Mouse (Mus musculus) hindbrain, embryonic 11.5 days (tissue): Measurements from ENCODE around the gene Rcor2. TPM values are rescaled to one million over a fixed set of nuclear protein-coding genes. Genes with fewer than 3 reads are reported as not detected.

ENCODE experiments used
- ATAC-seq: fragments of 200-750 bp; cut with Nextera tagmentation; 2 replicates; pipeline ENCODE4 v1.8.0; 2017; ENCODE audit warnings: mild to moderate bottlenecking, moderate TSS enrichment, moderate library complexity; ENCODE audit not compliant: low FRiP score
- DNase-seq: peaks from one replicate; pipeline ENCODE4 v3.0.0-alpha.2; 2015; ENCODE audit warnings: low spot score
- H3K27ac ChIP-seq: fragments of 300-500 bp; sonication (generic); 2 replicates; pipeline ENCODE4 v1.5.1; 2014; ENCODE audit warnings: mild to moderate bottlenecking, low read depth, low read length
- H3K27me3 ChIP-seq: fragments of 300-500 bp; sonication (generic); 2 replicates; pipeline ENCODE4 v1.6.1; 2014; ENCODE audit warnings: mild to moderate bottlenecking, low read length, moderate library complexity, mixed read lengths; ENCODE audit not compliant: control insufficient read depth, insufficient read depth
- H3K36me3 ChIP-seq: fragments of 300-500 bp; sonication (generic); 2 replicates; pipeline ENCODE4 v1.6.1; 2014; ENCODE audit warnings: mild to moderate bottlenecking, low read length, moderate library complexity, mixed read lengths; ENCODE audit not compliant: control insufficient read depth, insufficient read depth
- H3K4me1 ChIP-seq: fragments of 300-500 bp; sonication (generic); replicated peaks from 2 replicates; pipeline ENCODE4 v1.6.1; 2014; ENCODE audit warnings: low read length, mixed read lengths; ENCODE audit not compliant: control insufficient read depth, insufficient read depth
- H3K4me2 ChIP-seq: fragments of 300-500 bp; sonication (generic); replicated peaks from 2 replicates; pipeline ENCODE4 v1.6.1; 2014; ENCODE audit warnings: mild to moderate bottlenecking, low read depth, low read length
- H3K4me3 ChIP-seq: fragments of 300-500 bp; sonication (generic); 2 replicates; pipeline ENCODE4 v1.5.1; 2014; ENCODE audit warnings: low read depth, low read length
- H3K9ac ChIP-seq: fragments of 300-500 bp; sonication (generic); 2 replicates; pipeline ENCODE4 v1.6.1; 2014; ENCODE audit warnings: low read depth, low read length
- H3K9me3 ChIP-seq: fragments of 300-500 bp; sonication (generic); 2 replicates; pipeline ENCODE4 v1.6.1; 2016; ENCODE audit warnings: low read length; ENCODE audit not compliant: control insufficient read depth
- WGBS: fragments of 180-500 bp; shearing (Covaris S2); extraction: QIAGEN DNeasy Blood & Tissue Kit; methylation state at CpG from one replicate; pipeline ENCODE4 v1.1.7; 2014; 5-methylcytosine and 5-hydroxymethylcytosine counted together
- polyA plus RNA-seq: library from polyadenylated mRNA; unstranded; fragments of >200 nt; fragmentation: Nextera tagmentation; extraction: Ambion mirVana; gene quantifications from 2 replicates; pipeline ENCODE4 v1.2.1, GENCODE M21; 2014

Gene Rcor2
- polyA plus RNA-seq, 1 experiment from 2014 or later, result 28.1 TPM

DNA sequence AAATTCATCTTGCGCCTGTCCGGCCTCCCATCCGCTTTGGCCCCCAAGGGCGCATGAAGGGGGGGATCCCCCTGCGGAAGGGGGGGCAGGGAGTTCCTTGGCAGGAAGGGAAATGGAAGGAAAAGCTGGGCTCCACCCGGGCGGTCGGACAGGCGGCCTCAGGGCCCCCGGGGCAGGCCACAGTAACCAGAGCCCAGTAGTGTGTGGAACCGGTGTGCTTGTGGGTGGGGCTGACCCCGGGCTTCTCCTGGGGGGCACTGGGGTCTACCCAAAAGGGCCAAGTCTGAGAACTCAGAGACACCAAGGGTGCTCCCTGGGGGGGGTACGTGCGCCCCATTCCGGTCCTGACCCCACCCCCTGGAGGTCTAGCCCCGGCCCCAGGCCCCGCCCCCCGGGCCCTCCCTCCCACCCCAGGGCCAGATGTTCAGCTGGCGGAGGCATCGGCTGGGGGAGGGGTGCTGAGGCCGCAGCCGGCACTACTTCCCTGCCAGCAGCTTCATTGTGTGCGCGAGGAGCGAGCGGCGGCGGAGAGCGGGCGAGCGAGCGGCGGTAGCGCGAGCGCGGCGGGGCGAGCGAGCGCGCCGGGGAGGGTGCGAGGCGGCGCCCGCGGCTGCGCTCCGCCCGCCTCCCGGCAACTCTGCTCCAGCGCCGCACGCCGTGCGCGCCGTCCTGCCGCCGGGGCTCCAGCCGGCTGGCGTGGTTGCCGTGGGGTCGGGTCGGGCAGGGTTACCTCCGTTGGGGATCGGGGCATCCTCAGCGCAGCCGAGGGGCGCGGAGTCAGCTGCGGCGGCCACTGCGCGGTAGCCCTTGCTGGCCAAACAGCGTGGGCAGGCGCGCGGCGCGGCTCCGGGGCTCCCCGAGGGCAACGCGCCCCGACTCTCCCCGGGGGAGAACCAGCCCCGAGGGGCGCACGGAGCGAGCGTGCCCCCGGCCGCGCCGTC is 926 bp downstream of the Rcor2 start:
- WGBS, result under 1% methylated on average over 57 of the region's 97 CpGs
- peak overlapping the region; percentile 99 for H3K4me3 ChIP-seq
- ATAC-seq (peak; percentile 54), DNase-seq (peak; percentile 92)
- no peaks in the 10 kb centered on the region for H3K9me3 ChIP-seq
- H3K4me2 ChIP-seq, result peak overlapping the region; percentile 85
- H3K27me3 ChIP-seq, result no peaks in the 10 kb centered on the region
- H3K36me3 ChIP-seq, result peaks cover 14% of the 10 kb centered on the region
- peak overlapping the region; percentile 99 for H3K9ac ChIP-seq
- peak overlapping the region; percentile 100 for H3K27ac ChIP-seq
- peaks cover 39% of the 10 kb centered on the region for H3K4me1 ChIP-seq

- no peaks in the 10 kb centered on the region for H3K9me3 ChIP-seq
- H3K4me3 ChIP-seq, result peak overlapping the region; percentile 99
- H3K27me3 ChIP-seq, result no peaks in the 10 kb centered on the region
- DNase-seq (peak; percentile 94), ATAC-seq (peak; percentile 16; the same call in 1 of the 2 replicates)
- H3K9ac ChIP-seq, result peak overlapping the region; percentile 99
- H3K4me2 ChIP-seq, result peak overlapping the region; percentile 85
- H3K27ac ChIP-seq, result peak overlapping the region; percentile 100
- peaks cover 39% of the 10 kb centered on the region for H3K4me1 ChIP-seq
- peaks cover 20% of the 10 kb centered on the region for H3K36me3 ChIP-seq
- WGBS, result 0% methylated on average over 30 of the region's 30 CpGs
Observed at GRCm38 (mm10) chr19:7268722-7269090, 1.6 kb downstream of the Rcor2 start.

GRCm38 (mm10) chr19:7269290-7270044 is 2.3 kb downstream of the Rcor2 start:
- Histone ChIP-seq H3K9ac (peak overlapping the region; percentile 99), H3K9me3 (no peaks in the 10 kb centered on the region), H3K4me2 (peak overlapping the region; percentile 85), H3K27ac (peak overlapping the region; percentile 100), H3K27me3 (no peaks in the 10 kb centered on the region), H3K4me1 (peaks cover 41% of the 10 kb centered on the region), H3K36me3 (peaks cover 26% of the 10 kb centered on the region), H3K4me3 (peak overlapping the region; percentile 99)
- DNase-seq, result peak; percentile 46
- 5% methylated on average over 11 of the region's 11 CpGs for WGBS
- no peak for ATAC-seq

DNA sequence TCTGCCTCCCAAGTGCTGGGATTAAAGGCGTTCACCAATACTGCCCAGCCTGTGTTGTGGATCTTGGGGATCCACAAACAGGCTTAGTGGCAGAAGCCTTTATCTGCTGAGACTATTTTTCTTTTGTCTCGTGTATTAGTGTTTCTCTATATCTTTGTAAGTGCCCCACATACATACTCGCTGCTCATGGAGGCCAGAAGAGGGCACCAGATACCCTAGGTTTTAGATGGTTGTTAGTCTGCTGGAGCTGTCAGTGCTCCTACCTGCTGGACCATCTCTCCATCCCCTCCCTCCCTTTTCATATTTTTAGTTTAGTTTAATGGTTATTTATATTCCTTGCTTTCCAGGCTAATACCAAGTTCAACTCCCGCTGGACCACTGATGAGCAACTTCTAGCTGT is 6.4 kb downstream of the Rcor2 start:
- Histone ChIP-seq H3K9me3 (no peaks in the 10 kb centered on the region), H3K27me3 (no peaks in the 10 kb centered on the region), H3K4me1 (peaks cover 25% of the 10 kb centered on the region), H3K36me3 (peaks cover 29% of the 10 kb centered on the region), H3K4me3 (no peak overlapping the region), H3K27ac (no peak overlapping the region), H3K9ac (no peak overlapping the region), H3K4me2 (no peak overlapping the region)
- no peak for ATAC-seq
- peak; percentile 16 for DNase-seq
- WGBS, result 93% methylated on average over 4 of the region's 4 CpGs

DNA sequence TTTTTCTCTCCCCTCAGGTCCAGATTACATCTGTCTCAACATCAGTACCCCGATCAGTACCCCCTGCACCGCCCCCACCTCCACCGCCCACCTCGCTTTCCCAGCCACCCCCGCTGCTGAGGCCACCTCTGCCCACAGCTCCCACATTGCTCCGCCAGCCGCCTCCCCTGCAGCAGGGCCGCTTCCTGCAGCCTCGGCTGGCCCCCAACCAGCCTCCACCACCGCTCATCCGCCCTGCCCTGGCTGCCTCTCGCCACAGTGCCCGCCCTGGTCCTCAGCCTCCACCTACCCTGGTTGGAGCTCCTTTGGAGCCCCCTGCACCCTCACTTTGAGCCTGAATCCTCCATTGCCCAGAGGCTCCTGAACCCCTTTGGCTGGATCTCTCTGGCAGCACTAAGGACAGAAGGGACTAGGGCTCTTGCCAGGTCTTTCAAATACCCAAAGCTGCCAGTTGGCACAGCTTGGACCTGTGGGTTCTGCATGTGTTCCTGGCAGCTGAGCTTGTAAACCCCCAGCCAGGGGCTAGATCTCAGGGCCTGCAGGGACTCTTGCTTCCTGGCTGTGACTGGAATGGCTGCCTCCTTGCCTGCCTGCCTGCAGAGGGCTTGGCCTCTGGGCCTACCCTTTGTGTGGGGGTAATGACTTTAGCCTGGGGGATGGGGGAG is 7.3 kb downstream of the Rcor2 start:
- Histone ChIP-seq H3K4me3 (no peak overlapping the region), H3K27me3 (no peaks in the 10 kb centered on the region), H3K4me1 (peaks cover 25% of the 10 kb centered on the region), H3K9ac (no peak overlapping the region), H3K4me2 (no peak overlapping the region), H3K27ac (peak overlapping the region; percentile 65; the same call in 1 of the 2 replicates), H3K36me3 (peaks cover 29% of the 10 kb centered on the region), H3K9me3 (no peaks in the 10 kb centered on the region)
- ATAC-seq, result no peak
- DNase-seq, result no peak
- 84% methylated on average over 13 of the region's 13 CpGs for WGBS

- no peak for ATAC-seq
- H3K4me1 ChIP-seq, result peaks cover 22% of the 10 kb centered on the region
- H3K9me3 ChIP-seq, result no peaks in the 10 kb centered on the region
- peaks cover 29% of the 10 kb centered on the region for H3K36me3 ChIP-seq
- peak overlapping the region; percentile 83 for H3K27ac ChIP-seq
- 0 out of 2 replicates have a peak overlapping the region, but pooled peaks have one; percentile 2 for H3K4me2 ChIP-seq
- H3K27me3 ChIP-seq, result no peaks in the 10 kb centered on the region
- H3K4me3 ChIP-seq, result no peak overlapping the region
- no peak overlapping the region for H3K9ac ChIP-seq
- 56% methylated on average over 7 of the region's 7 CpGs for WGBS
- no peak for DNase-seq
Observed at GRCm38 (mm10) chr19:7275131-7275789, 8.1 kb downstream of the Rcor2 start.

- Histone ChIP-seq H3K4me1 (peaks cover 20% of the 10 kb centered on the region), H3K4me2 (no peak overlapping the region)
Observed at GRCm38 (mm10) chr19:7276053-7276659, 9.0 kb downstream of the Rcor2 start.

More at GRCm38 (mm10) chr19:7276053-7276659, 9.0 kb downstream of the Rcor2 start:
- ATAC-seq (peak; percentile 34), DNase-seq (peak; percentile 36)
- 0 out of 2 replicates have a peak overlapping the region, but pooled peaks have one; percentile 32 for H3K9ac ChIP-seq
- peaks cover 27% of the 10 kb centered on the region for H3K36me3 ChIP-seq
- H3K27me3 ChIP-seq, result no peaks in the 10 kb centered on the region
- no peaks in the 10 kb centered on the region for H3K9me3 ChIP-seq
- H3K27ac ChIP-seq, result peak overlapping the region; percentile 83
- 35% methylated on average over 6 of the region's 7 CpGs for WGBS
- H3K4me3 ChIP-seq, result no peak overlapping the region
